Mouse (Mus musculus) G1E (cell line): ENCODE results near the gene Gm10643.

ENCODE experiments used
- CTCF ChIP-seq: IDR thresholded peaks from 2 replicates; pipeline ENCODE4 v1.5.1; 2012; ENCODE audit warnings: low read depth, low read length, inconsistent platforms, mixed read lengths
- GATA1 ChIP-seq: IDR thresholded peaks from 2 replicates; pipeline ENCODE4 v1.6.1; 2012; ENCODE audit warnings: borderline replicate concordance, low read length, inconsistent platforms, mixed read lengths
- POLR2AphosphoS5 ChIP-seq: IDR thresholded peaks from 2 replicates; pipeline ENCODE4 v1.6.1; 2012; ENCODE audit warnings: low read depth, low read length, inconsistent platforms; ENCODE audit not compliant: insufficient replicate concordance

GRCm38 (mm10) chr8:84065037-84065436 is at the start of gene Gm10643:
- TF ChIP-seq CTCF = no peak
- no peak for TF ChIP-seq GATA1
- no peak for TF ChIP-seq POLR2AphosphoS5
